Mouse (Mus musculus) CD4-positive, CD25-positive, alpha-beta regulatory T cell, adult 2 months (primary cell): ENCODE results near the gene Tex264.
"Not testable (repeated sequence)": the region's sequence is repeated elsewhere in the genome, so short reads cannot be mapped to it uniquely, and the experiment has no call there.

ENCODE experiments used
- DNase-seq: peaks from one replicate; pipeline ENCODE4 v3.0.0-alpha.2; 2012; ENCODE audit warnings: low read depth, low spot score

The Tex264 gene

DNA sequence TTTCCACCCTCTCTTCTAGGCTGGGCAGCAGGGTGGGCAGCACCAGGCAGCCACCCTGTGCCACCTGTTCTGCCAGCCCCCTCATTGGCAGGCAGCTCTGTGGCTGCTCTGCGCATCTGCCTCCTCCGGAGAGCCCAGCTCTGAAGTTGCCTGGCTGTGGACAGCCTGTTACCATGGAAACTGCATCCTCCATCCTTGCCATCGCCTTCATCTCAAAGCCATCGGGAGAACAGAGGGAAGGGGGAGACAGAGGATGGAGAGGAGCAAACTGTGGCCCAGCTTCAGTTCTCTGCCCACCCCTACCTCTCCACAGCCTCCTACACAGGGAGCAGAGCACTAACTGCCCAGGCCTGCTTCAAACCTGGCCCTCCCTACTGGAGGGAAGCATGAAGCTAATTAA, 21.3 kb downstream of the Tex264 start:
- DNase-seq = no peak

DNA sequence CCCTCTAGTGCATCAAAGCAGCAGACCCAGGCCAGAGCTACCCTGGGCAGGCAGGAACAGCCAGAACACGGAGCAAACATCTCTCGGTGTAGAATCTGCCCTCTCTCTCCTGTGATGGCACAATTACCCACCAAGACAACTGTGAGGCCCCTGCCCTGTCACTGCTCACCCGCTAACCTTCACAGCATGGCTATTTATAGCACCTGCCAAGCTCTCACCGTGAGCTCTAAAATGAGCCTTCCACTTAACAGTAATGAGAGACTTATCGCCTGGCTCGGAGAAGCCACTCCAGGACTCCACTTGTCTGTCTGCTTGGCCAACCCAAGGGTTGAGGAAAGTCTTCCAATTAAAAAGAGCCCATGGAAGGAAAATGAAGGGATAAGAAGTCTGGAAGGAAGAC, 22.5 kb downstream of the Tex264 start:
- DNase-seq = no peak

GRCm38 (mm10) chr9:106659935-106660334, 25.8 kb downstream of the Tex264 start:
- no peak for DNase-seq

DNA sequence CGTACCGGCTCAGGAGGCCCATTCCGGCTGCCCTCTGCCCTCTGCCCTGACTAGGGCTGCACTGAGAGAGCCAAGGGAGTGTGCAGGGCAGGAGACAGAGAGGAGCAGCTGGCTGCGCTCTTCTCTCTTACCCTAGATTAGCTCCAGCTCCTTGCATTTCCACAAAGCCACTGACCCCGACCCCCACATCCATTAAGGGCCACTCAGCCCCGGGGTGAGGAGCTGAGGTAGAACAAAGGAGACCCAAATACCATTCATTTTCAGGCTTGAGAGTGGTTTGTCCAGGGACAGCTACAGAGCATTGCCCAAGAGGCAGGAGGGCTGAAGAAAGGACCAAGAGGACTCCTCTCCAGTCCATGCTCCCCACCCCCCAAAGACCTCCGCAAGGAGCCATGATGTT, 26.3 kb downstream of the Tex264 start:
- DNase-seq = no peak

DNA sequence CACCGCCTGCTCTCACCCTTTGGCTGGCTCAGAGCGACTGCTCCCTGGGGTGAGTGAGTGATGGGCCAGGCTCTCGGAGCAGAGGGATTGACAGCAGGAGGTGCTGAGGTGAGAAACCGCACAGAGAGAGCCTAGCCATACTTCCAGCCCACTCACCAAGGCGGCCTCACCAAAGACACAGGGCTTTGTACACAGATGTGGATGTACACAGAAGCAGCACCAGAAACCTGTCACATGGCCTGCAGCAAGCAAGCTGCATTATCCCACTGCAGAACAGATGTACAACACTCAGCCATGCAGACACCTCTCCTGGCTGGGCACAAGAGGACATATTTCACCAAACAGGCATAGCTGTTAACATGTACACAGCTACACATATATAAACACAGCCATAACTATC, 28.1 kb downstream of the Tex264 start:
- no peak for DNase-seq

DNA sequence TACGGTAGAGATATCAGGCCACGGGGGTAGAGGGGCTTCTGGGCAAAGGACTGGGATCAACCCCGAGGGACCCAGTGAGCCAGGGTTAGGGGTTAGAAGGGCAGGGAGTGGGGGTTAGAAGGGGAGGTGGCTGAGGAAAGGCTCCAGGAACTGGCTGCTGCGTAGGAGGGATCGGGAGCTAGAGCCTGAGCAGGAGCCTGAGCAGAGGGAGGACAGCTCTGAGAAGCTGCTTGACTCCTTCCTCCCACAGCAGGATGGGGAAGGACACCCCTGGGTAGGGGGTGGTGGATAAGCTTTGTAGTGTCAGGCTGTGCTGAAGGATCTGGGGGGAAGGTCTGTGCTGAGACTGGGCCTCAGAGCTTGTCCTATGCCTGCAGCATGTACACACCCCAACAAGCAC, 28.9 kb downstream of the Tex264 start:
- no peak for DNase-seq

- peak; percentile 44 for DNase-seq
These were observed 29.6 kb downstream of the Tex264 start, which contains the start of gene Grm2 for GRCm38 (mm10) chr9:106655884-106656720. Gene Grm2, minus strand, starts transcription at chr9:106656082.

DNA sequence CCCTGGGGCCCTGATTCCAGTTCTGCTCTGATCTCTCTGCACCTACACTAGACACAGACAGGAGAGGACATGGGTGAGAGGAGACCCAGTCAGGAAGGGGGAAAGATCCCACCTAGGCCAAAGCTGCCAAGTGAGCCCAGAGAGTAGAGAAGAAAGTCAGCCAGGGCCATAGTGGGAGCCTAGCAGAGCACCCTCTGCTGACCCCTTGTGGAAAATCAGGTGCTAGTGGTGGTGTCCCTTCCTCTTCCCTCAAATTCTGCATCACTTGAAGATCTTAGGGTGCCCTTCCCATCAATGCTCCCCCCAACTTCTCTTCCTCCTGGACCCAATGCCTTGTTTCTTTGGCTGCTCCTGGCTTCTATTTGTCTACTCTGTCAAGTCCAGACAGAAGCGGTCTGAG, 33.0 kb downstream of the Tex264 start:
- DNase-seq = no peak

DNA sequence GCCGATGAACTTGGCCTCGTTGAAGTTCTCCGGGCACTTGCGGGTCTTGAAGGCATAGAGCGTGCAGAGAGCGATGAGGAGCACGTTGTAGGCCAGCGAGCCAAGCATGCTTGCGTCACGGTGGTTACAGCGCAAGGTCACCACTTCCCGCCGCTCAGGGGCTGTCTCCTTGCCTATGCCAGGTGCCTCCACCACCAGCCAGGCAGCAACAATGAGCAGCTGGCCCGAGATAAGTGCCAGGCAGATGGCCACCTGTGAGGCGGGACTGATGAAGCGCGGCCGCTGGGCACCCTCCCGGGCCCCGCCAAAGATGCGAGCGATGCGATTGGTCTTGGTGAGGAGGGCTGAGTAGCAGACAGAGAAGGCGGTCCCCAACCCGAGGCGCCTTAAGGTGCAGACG, 38.5 kb downstream of the Tex264 start:
- DNase-seq = no peak

- DNase-seq = no peak
These were observed 39.9 kb downstream of the Tex264 start for GRCm38 (mm10) chr9:106645684-106646271.

GRCm38 (mm10) chr9:106643787-106644186, 41.9 kb downstream of the Tex264 start:
- no peak for DNase-seq

DNA sequence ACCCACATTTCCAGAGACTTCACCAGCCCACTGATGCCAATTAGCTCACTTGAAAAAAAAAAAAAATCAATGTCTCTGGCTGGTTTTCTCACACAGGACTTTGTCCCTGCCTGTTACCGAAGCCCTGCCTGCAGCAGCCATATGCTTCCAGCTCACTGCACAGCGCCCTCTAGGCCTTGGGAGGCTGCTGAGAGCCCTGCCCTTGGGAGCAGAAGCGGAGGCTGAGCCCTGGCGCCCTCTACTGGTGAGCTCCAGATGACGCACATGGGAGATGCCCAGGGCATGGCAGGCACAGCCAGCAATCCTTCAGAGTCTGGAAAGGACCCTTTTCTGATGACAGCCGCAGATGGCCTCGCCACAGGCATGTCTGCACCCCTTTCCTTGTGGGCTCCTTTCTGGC, 42.6 kb downstream of the Tex264 start:
- peak; percentile 77 for DNase-seq

- no peak for DNase-seq
These were observed 44.4 kb downstream of the Tex264 start for GRCm38 (mm10) chr9:106641346-106641745.

DNA sequence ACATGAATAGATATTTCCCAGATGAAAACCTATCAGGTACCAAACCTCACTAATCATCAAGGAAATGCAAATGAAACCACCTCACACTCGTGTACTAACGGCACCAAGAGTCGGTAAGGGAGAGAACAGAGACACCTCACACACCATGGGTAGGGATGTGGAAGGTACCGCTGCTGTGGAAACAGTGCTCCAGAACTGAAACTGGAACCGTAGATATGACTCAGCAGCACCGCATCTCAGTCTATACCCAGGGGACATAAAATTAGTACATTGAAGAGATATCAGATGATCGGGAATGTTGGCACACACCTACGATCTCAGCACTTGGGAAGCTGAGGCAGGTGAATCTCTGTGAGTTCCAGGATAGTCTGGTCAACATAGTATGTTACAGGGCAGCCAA, 47.6 kb downstream of the Tex264 start:
- no peak for DNase-seq

DNA sequence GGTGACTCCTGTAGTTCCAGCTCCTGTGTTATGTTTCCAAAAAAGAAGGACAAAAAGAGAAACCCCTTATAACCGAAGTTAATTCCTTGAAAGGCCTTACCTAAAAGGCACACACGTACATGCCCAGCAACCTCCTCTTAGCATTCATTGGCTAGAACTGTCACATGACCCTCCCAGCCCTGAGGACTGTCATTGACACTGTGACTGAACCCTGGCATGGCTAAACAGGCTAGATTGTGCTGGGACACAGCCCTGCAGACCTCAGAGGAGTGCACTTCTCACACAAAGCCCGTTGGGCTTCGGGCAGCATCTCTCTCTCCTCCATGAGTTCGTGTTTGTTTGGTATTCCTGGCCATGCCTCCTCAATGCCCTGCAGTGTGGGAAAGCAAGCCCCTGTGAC, 53.5 kb downstream of the Tex264 start:
- no peak for DNase-seq

GRCm38 (mm10) chr9:106627796-106628195, 57.9 kb downstream of the Tex264 start:
- not testable (repeated sequence) for DNase-seq

GRCm38 (mm10) chr9:106626282-106626681, 59.4 kb downstream of the Tex264 start, which contains the start of gene Iqcf6:
Gene Iqcf6, plus strand, starts transcription at chr9:106626582.
- no peak for DNase-seq

DNA sequence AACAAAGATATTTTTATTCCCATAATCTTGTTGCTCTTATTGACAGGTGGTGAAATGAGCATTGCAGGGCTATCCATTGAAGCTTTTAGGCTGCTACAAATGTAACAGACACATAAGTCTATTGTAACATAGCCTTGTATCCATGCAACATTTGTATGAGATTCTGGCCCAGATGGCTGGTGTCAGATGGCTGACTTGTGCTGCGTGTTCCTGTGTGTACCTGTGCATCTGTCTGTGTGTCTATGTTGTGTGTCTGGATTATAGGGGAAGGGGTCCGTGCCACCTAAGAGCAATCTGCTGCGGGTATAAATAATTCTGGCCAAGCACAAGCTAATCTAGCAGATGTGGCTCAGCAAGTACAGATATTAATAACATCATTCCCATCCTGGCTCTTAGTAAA, 68.2 kb downstream of the Tex264 start:
- DNase-seq = no peak

- no peak for DNase-seq
These were observed 69.4 kb downstream of the Tex264 start for GRCm38 (mm10) chr9:106616306-106616705.

GRCm38 (mm10) chr9:106614616-106615015, 71.1 kb downstream of the Tex264 start:
- no peak for DNase-seq

- no peak for DNase-seq
These were observed 71.8 kb downstream of the Tex264 start for GRCm38 (mm10) chr9:106613951-106614350.

GRCm38 (mm10) chr9:106610727-106611126, 75.0 kb downstream of the Tex264 start:
- DNase-seq = no peak
